Mouse (Mus musculus) forebrain, embryonic 16.5 days (tissue): ENCODE results near the gene Tbkbp1. TPM values are rescaled to one million over a fixed set of nuclear protein-coding genes. Genes with fewer than 3 reads are reported as not detected.

Source experiments
- ATAC-seq: fragments of 200-750 bp; cut with Nextera tagmentation; 2 replicates; pipeline ENCODE4 v1.8.0; 2017; ENCODE audit warnings: mild to moderate bottlenecking, moderate library complexity
- H3K27ac ChIP-seq: fragments of 300-500 bp; sonication (generic); 2 replicates; pipeline ENCODE4 v1.5.1; 2014; ENCODE audit warnings: low read length, control low read depth
- H3K27me3 ChIP-seq: fragments of 300-500 bp; sonication (generic); replicated peaks from 2 replicates; pipeline ENCODE4 v1.6.1; 2014; ENCODE audit warnings: low read length; ENCODE audit not compliant: control insufficient read depth, insufficient read depth
- H3K36me3 ChIP-seq: fragments of 300-500 bp; sonication (generic); 2 replicates; pipeline ENCODE4 v1.6.1; 2014; ENCODE audit not compliant: control insufficient read depth, insufficient read depth
- H3K4me1 ChIP-seq: fragments of 300-500 bp; sonication (generic); replicated peaks from 2 replicates; pipeline ENCODE4 v1.6.1; 2014; ENCODE audit warnings: low read length; ENCODE audit not compliant: control insufficient read depth, insufficient read depth
- H3K4me2 ChIP-seq: fragments of 300-500 bp; sonication (generic); 2 replicates; pipeline ENCODE4 v1.6.1; 2014; ENCODE audit warnings: mild to moderate bottlenecking, low read length, control low read depth
- H3K4me3 ChIP-seq: fragments of 300-500 bp; sonication (generic); replicated peaks from 2 replicates; pipeline ENCODE4 v1.5.1; 2014; ENCODE audit warnings: mild to moderate bottlenecking, low read length, control low read depth
- H3K9ac ChIP-seq: fragments of 300-500 bp; sonication (generic); replicated peaks from 2 replicates; pipeline ENCODE4 v1.6.1; 2014; ENCODE audit warnings: low read depth, low read length, control low read depth
- H3K9me3 ChIP-seq: fragments of 300-500 bp; sonication (generic); 2 replicates; pipeline ENCODE4 v1.6.1; 2016; ENCODE audit warnings: low read length; ENCODE audit not compliant: control insufficient read depth
- WGBS: fragments of 180-500 bp; shearing (Covaris S2); extraction: QIAGEN DNeasy Blood & Tissue Kit; methylation state at CpG from one replicate; pipeline ENCODE4 v1.1.7; 2014; 5-methylcytosine and 5-hydroxymethylcytosine counted together
- polyA plus RNA-seq: library from polyadenylated mRNA; unstranded; fragments of >200 nt; fragmentation: Nextera tagmentation; extraction: Ambion mirVana; gene quantifications from 2 replicates; pipeline ENCODE4 v1.2.1, GENCODE M21; 2015

Tbkbp1 gene
- polyA plus RNA-seq, 1 experiment from 2014 or later: 5.7 TPM

DNA sequence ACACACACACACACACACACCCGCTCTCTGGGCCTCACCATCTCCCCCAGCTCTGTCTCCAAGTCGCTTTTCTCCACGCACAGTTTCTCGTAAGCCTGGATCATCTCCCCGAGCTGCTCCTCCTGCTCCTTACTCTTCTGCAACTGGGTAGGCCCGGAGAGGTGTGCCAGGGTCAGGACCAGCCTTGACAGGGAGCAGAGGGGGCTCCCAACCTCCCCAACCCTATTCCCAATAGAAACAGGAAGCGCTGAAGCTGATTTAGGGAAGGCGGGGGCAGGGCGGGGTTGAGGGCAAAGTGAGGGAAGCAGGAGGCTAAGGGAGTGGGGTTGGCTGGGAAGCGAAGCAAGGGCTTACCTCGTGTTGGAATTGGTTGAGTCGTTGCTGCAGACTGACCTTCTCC lies 2.7 kb downstream of the Tbkbp1 start:
- Histone ChIP-seq H3K4me3 (no peak overlapping the region), H3K36me3 (no peaks in the 10 kb centered on the region; the same call in 1 of the 2 replicates), H3K4me2 (no peak overlapping the region), H3K27ac (no peak overlapping the region), H3K9ac (no peak overlapping the region; the same call in 1 of the 2 replicates), H3K9me3 (no peaks in the 10 kb centered on the region), H3K27me3 (no peaks in the 10 kb centered on the region), H3K4me1 (peaks cover 22% of the 10 kb centered on the region)
- ATAC-seq: no peak
- WGBS: 48% methylated on average over 12 of the region's 12 CpGs

DNA sequence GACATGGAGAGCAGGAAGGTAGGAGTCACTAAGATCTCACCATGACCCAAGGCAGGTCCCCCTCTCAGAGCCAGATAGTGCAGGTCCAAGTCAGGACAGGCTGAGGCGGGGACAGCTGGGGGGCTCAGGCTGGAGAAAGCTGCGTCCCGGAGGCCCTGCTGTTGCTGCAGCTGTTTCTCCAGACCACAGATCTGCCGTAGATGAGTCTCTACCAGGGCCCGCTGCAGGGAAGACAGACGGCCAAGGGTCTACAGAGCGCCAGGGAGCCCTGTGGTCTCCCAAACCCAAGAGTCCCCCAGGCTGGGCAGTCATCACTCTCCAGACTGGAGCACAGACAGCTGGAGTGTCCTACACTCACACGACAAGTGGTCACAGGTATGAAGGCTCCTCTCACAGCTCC lies 4.0 kb downstream of the Tbkbp1 start:
- no peak overlapping the region for H3K4me3 ChIP-seq
- no peaks in the 10 kb centered on the region; the same call in 1 of the 2 replicates for H3K36me3 ChIP-seq
- WGBS: 89% methylated on average over 8 of the region's 8 CpGs
- no peaks in the 10 kb centered on the region for H3K27me3 ChIP-seq
- no peak overlapping the region for H3K9ac ChIP-seq
- no peaks in the 10 kb centered on the region for H3K9me3 ChIP-seq
- no peak overlapping the region for H3K4me2 ChIP-seq
- no peak overlapping the region for H3K27ac ChIP-seq
- H3K4me1 ChIP-seq: peaks cover 17% of the 10 kb centered on the region
- no peak for ATAC-seq

DNA sequence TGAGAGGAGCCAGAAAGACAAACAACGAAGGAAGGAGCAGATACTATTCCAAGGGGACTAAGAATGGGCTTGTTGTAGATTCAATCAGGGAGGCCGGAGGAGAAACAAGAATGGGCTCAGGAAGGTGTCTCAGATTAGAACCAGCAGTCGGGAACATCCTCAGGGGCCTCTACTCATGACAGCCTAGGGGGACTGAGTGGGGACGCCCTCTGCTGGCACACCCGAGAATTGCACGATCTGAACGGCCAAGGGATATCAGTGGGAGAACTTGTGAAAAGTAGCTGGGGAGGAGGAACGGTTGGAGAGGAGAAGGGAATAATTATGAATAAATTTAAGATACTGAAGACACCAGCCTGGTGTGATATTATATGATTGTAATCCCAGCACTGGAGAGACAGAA lies 4.6 kb downstream of the Tbkbp1 start:
- no peaks in the 10 kb centered on the region for H3K9me3 ChIP-seq
- peaks cover 12% of the 10 kb centered on the region for H3K4me1 ChIP-seq
- H3K27me3 ChIP-seq: no peaks in the 10 kb centered on the region
- H3K4me3 ChIP-seq: no peak overlapping the region
- no peak overlapping the region for H3K9ac ChIP-seq
- 7% methylated on average over 8 of the region's 8 CpGs for WGBS
- H3K4me2 ChIP-seq: no peak overlapping the region
- no peak overlapping the region for H3K27ac ChIP-seq
- no peak for ATAC-seq
- no peaks in the 10 kb centered on the region; the same call in 1 of the 2 replicates for H3K36me3 ChIP-seq

DNA sequence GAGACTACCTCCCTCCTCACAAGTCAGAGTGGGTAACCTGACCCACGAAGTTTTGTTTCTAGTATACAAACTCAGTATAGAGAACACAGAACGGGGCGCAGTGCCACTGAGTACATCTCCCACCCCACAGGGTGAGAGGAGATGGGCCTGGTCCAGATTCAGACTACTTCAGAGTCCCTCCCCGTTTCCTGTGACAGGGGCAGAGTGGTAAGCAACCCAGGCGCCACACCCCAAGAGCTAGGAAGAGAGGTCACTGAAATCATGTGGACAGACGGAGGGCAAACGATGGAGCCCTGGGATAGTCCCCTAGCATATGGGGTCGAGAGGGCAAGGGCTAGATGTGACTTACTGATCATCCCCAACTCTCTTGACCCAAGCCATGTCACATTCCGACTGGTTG lies 5.3 kb downstream of the Tbkbp1 start:
- H3K4me2 ChIP-seq: no peak overlapping the region
- no peaks in the 10 kb centered on the region for H3K27me3 ChIP-seq
- no peak overlapping the region for H3K27ac ChIP-seq
- WGBS: 87% methylated on average over 9 of the region's 9 CpGs
- no peak overlapping the region for H3K9ac ChIP-seq
- no peak overlapping the region for H3K4me3 ChIP-seq
- H3K36me3 ChIP-seq: no peaks in the 10 kb centered on the region; the same call in 1 of the 2 replicates
- H3K9me3 ChIP-seq: no peaks in the 10 kb centered on the region
- no peak for ATAC-seq
- peaks cover 12% of the 10 kb centered on the region for H3K4me1 ChIP-seq

DNA sequence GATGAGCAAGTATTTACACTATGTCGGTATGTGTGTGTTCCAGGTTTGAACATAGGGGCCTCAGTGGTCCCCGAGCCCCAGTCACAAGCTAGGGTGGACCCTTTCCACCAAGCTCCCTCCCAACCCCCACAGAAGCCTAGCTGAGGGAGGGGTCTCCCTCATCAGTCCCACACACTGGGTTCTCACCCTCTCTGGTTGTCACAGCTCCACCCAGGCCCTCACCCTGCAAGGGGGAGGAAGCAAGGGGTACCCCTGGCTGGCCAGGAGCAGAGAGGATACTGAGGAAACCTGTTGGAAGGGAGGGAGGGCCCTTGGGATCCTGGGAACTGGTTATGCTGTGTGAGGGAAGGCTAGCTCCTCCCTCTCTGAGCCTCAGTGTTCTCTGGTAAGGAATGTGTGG lies 6.0 kb downstream of the Tbkbp1 start:
- 96% methylated on average over 2 of the region's 2 CpGs for WGBS
- no peak overlapping the region for H3K9ac ChIP-seq
- no peak for ATAC-seq

DNA sequence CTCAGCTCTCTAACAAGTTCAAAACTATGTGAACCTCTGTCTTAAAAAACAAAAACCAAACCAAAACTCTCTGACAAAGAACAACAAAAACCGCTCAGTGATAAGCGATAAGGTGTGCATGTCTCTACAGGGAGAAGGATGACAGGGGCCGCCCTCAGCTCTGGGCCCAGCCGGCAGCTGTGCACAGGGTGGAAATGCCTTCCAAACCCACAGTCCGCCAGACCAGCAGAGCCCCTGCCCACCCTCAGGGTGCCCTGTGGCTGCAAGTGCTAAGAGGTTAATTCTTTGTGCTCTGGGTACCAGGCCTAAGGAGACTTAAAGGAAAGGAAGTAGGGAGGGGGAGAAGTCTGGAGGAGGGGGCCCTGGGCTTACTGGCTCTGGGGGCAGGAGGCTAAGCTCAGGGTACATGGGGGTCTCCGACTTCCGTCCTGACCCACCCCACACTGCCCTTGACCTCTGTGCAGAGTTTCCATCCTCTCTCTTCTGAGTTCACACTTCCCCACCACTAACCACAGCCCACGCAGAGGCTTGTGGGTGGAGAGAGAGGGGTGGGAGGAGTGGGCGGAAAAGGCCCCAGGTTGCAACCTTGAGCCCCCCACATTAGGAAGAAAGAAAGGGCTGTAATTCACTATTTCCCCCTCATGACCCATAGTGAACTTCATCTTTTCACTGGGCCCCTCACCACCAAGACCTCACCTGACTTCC lies 7.9 kb downstream of the Tbkbp1 start:
- H3K4me3 ChIP-seq: no peak overlapping the region
- no peak overlapping the region for H3K27ac ChIP-seq
- no peak overlapping the region for H3K9ac ChIP-seq
- no peak for ATAC-seq
- H3K36me3 ChIP-seq: no peaks in the 10 kb centered on the region; the same call in 1 of the 2 replicates
- peaks cover 13% of the 10 kb centered on the region for H3K4me1 ChIP-seq
- no peaks in the 10 kb centered on the region for H3K27me3 ChIP-seq
- H3K4me2 ChIP-seq: no peak overlapping the region
- no peaks in the 10 kb centered on the region for H3K9me3 ChIP-seq
- 89% methylated on average over 9 of the region's 9 CpGs for WGBS

More for the DNA sequence above, 6.0 kb downstream of the Tbkbp1 start:
- H3K4me3 ChIP-seq: no peak overlapping the region
- no peaks in the 10 kb centered on the region; the same call in 1 of the 2 replicates for H3K36me3 ChIP-seq
- no peaks in the 10 kb centered on the region for H3K27me3 ChIP-seq
- H3K9me3 ChIP-seq: no peaks in the 10 kb centered on the region
- no peak overlapping the region for H3K27ac ChIP-seq
- no peak overlapping the region for H3K4me2 ChIP-seq
- peaks cover 12% of the 10 kb centered on the region for H3K4me1 ChIP-seq

DNA sequence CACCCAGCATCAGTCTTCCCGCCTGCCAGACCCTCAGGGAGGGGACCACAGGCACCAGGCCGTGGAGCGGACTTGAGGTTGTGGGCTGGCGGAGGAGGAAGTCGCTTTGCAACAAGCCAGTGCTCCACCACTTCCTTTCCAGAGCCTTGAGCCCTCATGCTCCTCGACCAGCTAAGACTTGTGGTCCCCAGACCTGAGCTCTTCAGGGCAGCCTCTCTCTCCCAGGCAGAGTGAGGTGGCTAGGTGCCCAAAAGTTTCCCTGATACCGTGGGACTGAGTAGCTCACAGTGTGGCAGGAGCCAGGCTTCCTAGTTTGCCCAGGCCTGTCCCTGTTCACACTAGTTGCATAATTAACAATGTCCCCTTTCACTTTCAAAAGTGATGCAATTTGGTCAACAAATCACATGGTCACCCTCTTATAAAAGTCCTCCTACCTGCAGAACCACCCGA lies 9.1 kb downstream of the Tbkbp1 start:
- H3K9ac ChIP-seq: no peak overlapping the region
- no peak overlapping the region for H3K4me2 ChIP-seq
- no peaks in the 10 kb centered on the region; the same call in 1 of the 2 replicates for H3K36me3 ChIP-seq
- ATAC-seq: no peak
- no peak overlapping the region for H3K4me3 ChIP-seq
- H3K27me3 ChIP-seq: no peaks in the 10 kb centered on the region
- whole genome bisulfite sequencing: 85% methylated on average over 8 of the region's 8 CpGs
- H3K4me1 ChIP-seq: peaks cover 13% of the 10 kb centered on the region
- H3K9me3 ChIP-seq: no peaks in the 10 kb centered on the region
- H3K27ac ChIP-seq: no peak overlapping the region

DNA sequence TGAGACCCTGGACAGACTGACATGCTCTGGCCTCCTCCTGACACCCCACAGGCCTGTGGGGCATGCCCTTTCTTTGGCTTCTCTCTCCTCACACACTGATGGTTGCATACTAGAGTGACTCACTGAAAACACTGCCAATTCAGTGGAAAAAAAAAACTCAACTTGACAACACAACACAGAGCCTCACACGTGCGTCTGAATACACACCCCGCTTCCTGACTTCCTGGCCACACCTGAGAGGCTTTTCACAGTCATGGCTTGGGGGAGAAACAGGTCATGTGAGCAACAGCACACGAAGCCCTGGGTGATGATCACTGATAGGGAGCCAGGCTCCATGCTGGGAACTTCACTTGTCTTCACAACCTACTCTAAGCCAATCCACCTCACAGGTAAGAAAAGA lies 10.5 kb downstream of the Tbkbp1 start:
- 78% methylated on average over 4 of the region's 4 CpGs for whole genome bisulfite sequencing

DNA sequence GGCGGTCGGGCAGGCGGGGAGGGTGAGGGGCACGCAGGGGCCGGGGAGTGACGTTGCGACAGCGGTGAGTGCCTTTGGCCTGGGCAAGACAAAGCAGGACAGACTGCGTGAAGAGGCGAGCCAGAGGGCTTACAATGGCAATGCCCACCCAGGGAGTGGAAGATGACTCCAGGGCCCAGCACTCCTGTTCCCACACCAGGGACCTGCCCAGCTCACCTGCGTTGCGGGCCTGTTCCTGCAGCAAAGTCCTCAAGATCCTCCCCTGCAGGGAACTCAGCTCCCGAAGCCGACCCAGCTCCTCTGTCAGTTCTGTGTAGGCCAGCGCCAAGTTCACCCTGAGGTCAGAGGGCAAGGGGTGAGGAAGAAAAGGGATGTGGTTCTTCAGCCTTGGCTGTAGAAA lies 12.0 kb downstream of the Tbkbp1 start:
- Histone ChIP-seq H3K4me2 (peak overlapping the region; percentile 68), H3K9ac (peak overlapping the region; percentile 67), H3K4me1 (peaks cover 13% of the 10 kb centered on the region), H3K9me3 (no peaks in the 10 kb centered on the region), H3K27ac (no peak overlapping the region), H3K4me3 (peak overlapping the region; percentile 43), H3K27me3 (no peaks in the 10 kb centered on the region), H3K36me3 (no peaks in the 10 kb centered on the region)
- no peak for ATAC-seq
- 12% methylated on average over 15 of the region's 15 CpGs for WGBS

More for the DNA sequence above, 10.5 kb downstream of the Tbkbp1 start:
- ATAC-seq: no peak
- Histone ChIP-seq H3K36me3 (no peaks in the 10 kb centered on the region; the same call in 1 of the 2 replicates), H3K4me2 (no peak overlapping the region), H3K27ac (no peak overlapping the region), H3K9ac (no peak overlapping the region), H3K4me3 (no peak overlapping the region), H3K9me3 (no peaks in the 10 kb centered on the region), H3K27me3 (no peaks in the 10 kb centered on the region), H3K4me1 (peaks cover 13% of the 10 kb centered on the region)
